Mouse (Mus musculus): ENCODE measurements at regions not wholly inside any gene's neighbourhood (a gene's known extent, or its start where the extent isn't known, plus 50 kb on each side); places are given as distances from the start of the nearest gene placed in this dataset.

GRCm38 (mm10) chr2:46245717-46246116 is 1128.5 kb upstream of the Zeb2 start:
- no peak for TF ChIP-seq POLR2AphosphoS2 (IDR thresholded peaks at IDR 0.05; ENCODE audit: low read length)
- TF ChIP-seq TAL1 (IDR thresholded peaks at IDR 0.05; ENCODE audit: low read length) = no peak
- TF ChIP-seq POLR2A (IDR thresholded peaks at IDR 0.05; ENCODE audit: control insufficient read depth in 1 of 2, insufficient read depth in 1 of 2, low read depth in 1 of 2, low read length in 2 of 2, poor library complexity in 1 of 2) = no peak
- no peak for TF ChIP-seq MYC (IDR thresholded peaks at IDR 0.05; ENCODE audit: low read depth, low read length)
- TF ChIP-seq CTCF (IDR thresholded peaks at IDR 0.05 in 2 of 3, conservative IDR thresholded peaks at IDR 0.05 in 1 of 3; ENCODE audit: control insufficient read depth in 1 of 3, insufficient read depth in 1 of 3, low read depth in 2 of 3, low read length in 3 of 3, poor library complexity in 1 of 3, severe bottlenecking in 1 of 3) = no peak
- no peak for TF ChIP-seq MAX (IDR thresholded peaks at IDR 0.05; ENCODE audit: low read length)
- TF ChIP-seq MAZ (IDR thresholded peaks at IDR 0.05; ENCODE audit: low read depth, low read length) = no peak
- TF ChIP-seq USF1 (IDR thresholded peaks at IDR 0.05; ENCODE audit: low read depth, low read length) = no peak
- no peak for TF ChIP-seq MEF2A (IDR thresholded peaks at IDR 0.05; ENCODE audit: extremely low read depth, insufficient replicate concordance, low read depth, low read length, poor library complexity, severe bottlenecking)
- TF ChIP-seq EP300 (IDR thresholded peaks at IDR 0.05; ENCODE audit: low read depth in 1 of 2, low read length in 2 of 2) = peak; percentile 21 to 54; a peak in 2 of 4 replicates
- no peak for TF ChIP-seq ZNF384 (IDR thresholded peaks at IDR 0.05; ENCODE audit: low read depth, low read length)
- no peak for TF ChIP-seq HCFC1 (IDR thresholded peaks at IDR 0.05; ENCODE audit: low read depth, low read length)
